Mouse (Mus musculus) G1E (cell line): ENCODE measurements around the gene Rasgef1a. TPM values are rescaled to one million over a fixed set of nuclear protein-coding genes. Genes with fewer than 3 reads are reported as not detected.

ENCODE experiments used
- ATAC-seq: 2 replicates; pipeline ENCODE4 v1.8.0; 2016; ENCODE audit warnings: mild to moderate bottlenecking; ENCODE audit not compliant: insufficient number of reproducible peaks, poor library complexity, low FRiP score, severe bottlenecking; ENCODE audit errors: extremely low read depth
- DNase-seq: peaks from one replicate; pipeline ENCODE4 v3.0.0; 2012; ENCODE audit warnings: low spot score
- H3K27me3 ChIP-seq: 2 replicates; pipeline ENCODE4 v1.6.1; 2012; ENCODE audit warnings: mild to moderate bottlenecking, low read length, inconsistent platforms; ENCODE audit not compliant: insufficient read depth
- H3K36me3 ChIP-seq: replicated peaks from 2 replicates; pipeline ENCODE3; 2012; ENCODE audit warnings: mild to moderate bottlenecking, inconsistent platforms
- H3K4me1 ChIP-seq: 2 replicates; pipeline ENCODE4 v1.6.1; 2012; ENCODE audit warnings: low read depth, low read length, inconsistent platforms, mixed read lengths; ENCODE audit not compliant: insufficient read depth
- H3K4me3 ChIP-seq: 2 replicates; pipeline ENCODE4 v1.5.1; 2012; ENCODE audit warnings: low read depth, mild to moderate bottlenecking, inconsistent platforms, low read length, moderate library complexity, mixed read lengths
- H3K9me3 ChIP-seq: replicated peaks from 2 replicates; pipeline ENCODE4 v1.6.1; 2012; ENCODE audit warnings: inconsistent platforms
- CTCF ChIP-seq: IDR thresholded peaks from 2 replicates; pipeline ENCODE4 v1.5.1; 2012; ENCODE audit warnings: low read depth, low read length, inconsistent platforms, mixed read lengths
- GATA1 ChIP-seq: IDR thresholded peaks from 2 replicates; pipeline ENCODE4 v1.6.1; 2012; ENCODE audit warnings: borderline replicate concordance, low read length, inconsistent platforms, mixed read lengths
- GATA2 ChIP-seq: IDR thresholded peaks from 2 replicates; pipeline ENCODE4 v1.6.1; 2012; ENCODE audit warnings: low read depth, low read length, inconsistent platforms, borderline replicate concordance
- POLR2AphosphoS5 ChIP-seq: IDR thresholded peaks from 2 replicates; pipeline ENCODE4 v1.6.1; 2012; ENCODE audit warnings: low read depth, low read length, inconsistent platforms; ENCODE audit not compliant: insufficient replicate concordance
- TAL1 ChIP-seq: conservative IDR thresholded peaks from 2 replicates; pipeline ENCODE4 v1.6.1; 2012; ENCODE audit warnings: low read depth, low read length, inconsistent platforms, mixed read lengths
- polyA plus RNA-seq: library from polyadenylated mRNA; stranded (reverse); fragments of >175 nt; gene quantifications from 2 replicates; pipeline ENCODE4 v1.2.3, GENCODE M21; 2012
- total RNA-seq, 2 experiments: library from RNA; stranded (forward) in 1 of 2; stranded (reverse) in 1 of 2; fragments of 200-1000 nt in 1 of 2; fragments of >200 nt in 1 of 2; fragmentation: Nextera tagmentation in 1 of 2; gene quantifications; 2 replicates each; pipeline ENCODE4 v1.2.3; 2014 to 2017

The Rasgef1a gene
- total and polyA plus RNA-seq, 3 experiments, result 0.05 TPM; not detected in 2

DNA sequence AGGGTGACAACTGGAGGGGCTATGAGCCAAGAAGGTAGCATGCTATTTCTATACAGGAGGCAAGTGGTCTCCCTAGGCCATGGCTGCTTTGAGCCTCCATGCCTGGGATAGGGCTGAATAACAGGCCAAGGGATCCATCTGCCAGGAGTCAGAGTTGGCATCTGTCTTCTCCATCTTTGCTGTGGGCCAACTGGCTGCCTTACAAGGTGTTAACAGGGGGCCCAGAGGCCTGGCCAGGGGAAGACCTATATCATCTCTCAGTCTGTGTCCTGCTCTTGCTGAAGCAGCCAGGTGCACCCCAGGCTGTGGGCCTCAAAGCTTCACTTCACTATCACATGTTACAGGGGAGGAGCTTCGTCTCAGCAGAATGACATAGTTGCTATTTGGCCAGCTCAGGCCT, 60.9 kb downstream of the Rasgef1a start:
- no peaks in the 10 kb centered on the region for H3K4me1 ChIP-seq
- no peak for DNase-seq
- H3K27me3 ChIP-seq, result peaks cover 4% of the 10 kb centered on the region; the same call in 1 of the 2 replicates
- no peak for ATAC-seq
- H3K36me3 ChIP-seq, result no peaks in the 10 kb centered on the region
- H3K4me3 ChIP-seq, result no peak overlapping the region
- H3K9me3 ChIP-seq, result no peaks in the 10 kb centered on the region
- no peak for TF ChIP-seq CTCF

DNA sequence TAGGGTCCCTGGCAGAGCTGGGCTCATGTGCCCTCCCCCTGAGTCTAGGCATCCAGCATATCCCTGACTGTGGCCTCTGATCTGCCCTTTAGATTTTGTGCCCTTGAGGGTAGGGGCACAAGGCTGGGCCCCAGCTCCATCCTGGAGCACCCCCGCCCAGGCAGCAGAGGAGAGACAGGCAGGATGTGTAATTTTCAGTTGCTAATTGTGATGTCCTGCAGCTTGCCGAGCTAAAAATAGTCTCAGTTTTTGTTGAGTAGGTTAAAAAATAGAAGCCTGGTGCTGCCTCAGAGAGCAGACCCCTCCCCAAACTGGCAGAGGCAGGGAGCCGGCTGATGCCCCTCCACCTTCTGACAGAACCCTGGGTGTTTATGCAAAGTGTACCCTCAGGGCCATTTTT, 62.9 kb downstream of the Rasgef1a start:
- DNase-seq (no peak), ATAC-seq (no peak)
- Histone ChIP-seq H3K4me1 (no peaks in the 10 kb centered on the region), H3K36me3 (no peaks in the 10 kb centered on the region), H3K27me3 (peaks cover 6% of the 10 kb centered on the region; the same call in 1 of the 2 replicates), H3K4me3 (no peak overlapping the region), H3K9me3 (no peaks in the 10 kb centered on the region)
- TF ChIP-seq CTCF (no peak), GATA2 (no peak), GATA1 (no peak), TAL1 (no peak), POLR2AphosphoS5 (no peak)

DNA sequence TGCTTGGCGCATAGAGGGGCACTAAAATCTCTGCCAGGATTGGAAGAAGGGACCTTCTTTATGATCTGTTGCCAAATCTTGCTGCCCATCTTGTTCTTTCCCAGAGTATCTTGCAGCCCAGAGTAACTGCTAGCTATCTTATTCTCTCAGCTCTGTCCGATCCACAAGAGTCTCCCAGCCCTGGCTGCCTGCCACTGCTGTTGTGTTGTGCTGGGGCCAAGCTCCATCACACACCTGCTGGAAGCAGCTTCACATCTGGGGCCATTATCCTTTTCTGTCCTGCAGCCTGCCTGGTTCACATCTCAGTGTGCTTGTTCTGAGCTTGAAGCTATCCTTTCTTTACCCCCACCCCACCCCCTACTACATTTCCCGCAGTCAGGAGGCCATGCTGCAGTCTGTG, 65.0 kb downstream of the Rasgef1a start:
- Histone ChIP-seq H3K27me3 (peaks cover 6% of the 10 kb centered on the region; the same call in 1 of the 2 replicates), H3K4me1 (no peaks in the 10 kb centered on the region), H3K36me3 (no peaks in the 10 kb centered on the region), H3K9me3 (no peaks in the 10 kb centered on the region), H3K4me3 (no peak overlapping the region)
- ATAC-seq (no peak), DNase-seq (no peak)
- TF ChIP-seq GATA2 (no peak), GATA1 (no peak), CTCF (no peak), POLR2AphosphoS5 (no peak), TAL1 (no peak)

- ATAC-seq (no peak), DNase-seq (no peak)
- no peak overlapping the region for H3K4me3 ChIP-seq
- H3K9me3 ChIP-seq, result no peaks in the 10 kb centered on the region
- H3K4me1 ChIP-seq, result no peaks in the 10 kb centered on the region
- H3K27me3 ChIP-seq, result peaks cover 6% of the 10 kb centered on the region; the same call in 1 of the 2 replicates
- no peaks in the 10 kb centered on the region for H3K36me3 ChIP-seq
- TF ChIP-seq POLR2AphosphoS5, result no peak
- TF ChIP-seq GATA2, result no peak
- no peak for TF ChIP-seq TAL1
- TF ChIP-seq GATA1, result no peak
- no peak for TF ChIP-seq CTCF
Measured at GRCm38 (mm10) chr6:118076748-118077147, 65.5 kb downstream of the Rasgef1a start.

DNA sequence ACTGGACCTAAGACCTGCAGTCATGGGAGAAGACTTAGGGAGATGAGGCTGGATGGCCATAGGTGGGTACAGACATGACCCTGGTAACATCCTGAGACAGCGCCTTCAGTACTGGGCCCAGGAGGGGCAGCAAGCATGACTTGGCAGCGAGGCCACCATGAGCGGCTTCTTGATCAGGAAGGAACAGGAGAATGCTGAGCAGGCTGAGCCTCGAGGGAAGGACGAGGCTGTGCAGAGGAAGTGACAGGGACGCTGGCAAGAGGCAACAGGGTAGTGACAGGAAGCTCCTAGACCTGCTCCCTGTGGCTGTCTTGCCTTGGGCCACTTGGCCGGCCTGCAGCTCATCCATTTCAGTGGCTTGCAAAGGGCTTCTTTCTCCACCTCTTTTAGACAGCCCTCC, 66.2 kb downstream of the Rasgef1a start:
- Histone ChIP-seq H3K9me3 (no peaks in the 10 kb centered on the region), H3K36me3 (no peaks in the 10 kb centered on the region), H3K4me3 (no peak overlapping the region), H3K4me1 (no peaks in the 10 kb centered on the region), H3K27me3 (peaks cover 6% of the 10 kb centered on the region; the same call in 1 of the 2 replicates)
- DNase-seq (no peak), ATAC-seq (no peak)
- TF ChIP-seq CTCF (no peak), POLR2AphosphoS5 (no peak), GATA2 (no peak), GATA1 (no peak), TAL1 (no peak)

GRCm38 (mm10) chr6:118078751-118079150, 67.5 kb downstream of the Rasgef1a start:
- Histone ChIP-seq H3K4me1 (no peaks in the 10 kb centered on the region), H3K36me3 (no peaks in the 10 kb centered on the region), H3K9me3 (no peaks in the 10 kb centered on the region), H3K27me3 (peaks cover 8% of the 10 kb centered on the region; the same call in 1 of the 2 replicates), H3K4me3 (no peak overlapping the region)
- ATAC-seq (no peak), DNase-seq (no peak)
- TF ChIP-seq POLR2AphosphoS5 (no peak), TAL1 (no peak), CTCF (no peak), GATA2 (no peak), GATA1 (no peak)
